Mouse (Mus musculus) A20 (cell line): ENCODE measurements at regions not wholly inside any gene's neighbourhood (a gene's known extent, or its start where the extent isn't known, plus 50 kb on each side); places are given as distances from the start of the nearest gene placed in this dataset.

Experiments
- DNase-seq: peaks from one replicate; pipeline ENCODE4 v3.0.0-alpha.2; 2011; ENCODE audit warnings: low read depth, low spot score

DNA sequence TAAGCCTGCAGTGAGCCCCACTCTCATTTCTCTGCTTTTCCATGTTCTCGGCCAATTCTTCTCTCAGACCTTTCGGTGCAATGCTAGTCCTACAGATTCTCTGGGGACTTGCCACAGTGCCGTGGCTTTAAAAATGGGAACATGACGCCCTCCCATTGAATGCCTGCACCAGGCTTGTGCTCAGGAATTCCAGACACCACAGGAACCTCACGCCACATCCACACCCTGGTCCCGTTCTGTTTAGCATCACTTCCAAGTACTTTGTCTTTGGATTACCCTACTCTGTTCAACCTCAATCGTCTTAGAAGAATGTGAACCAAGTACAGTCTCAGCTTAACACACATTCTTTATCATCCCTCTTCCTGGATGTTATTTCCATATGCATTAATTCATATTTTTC is 66.5 kb downstream of the Nabp1 start:
- DNase-seq: no peak

DNA sequence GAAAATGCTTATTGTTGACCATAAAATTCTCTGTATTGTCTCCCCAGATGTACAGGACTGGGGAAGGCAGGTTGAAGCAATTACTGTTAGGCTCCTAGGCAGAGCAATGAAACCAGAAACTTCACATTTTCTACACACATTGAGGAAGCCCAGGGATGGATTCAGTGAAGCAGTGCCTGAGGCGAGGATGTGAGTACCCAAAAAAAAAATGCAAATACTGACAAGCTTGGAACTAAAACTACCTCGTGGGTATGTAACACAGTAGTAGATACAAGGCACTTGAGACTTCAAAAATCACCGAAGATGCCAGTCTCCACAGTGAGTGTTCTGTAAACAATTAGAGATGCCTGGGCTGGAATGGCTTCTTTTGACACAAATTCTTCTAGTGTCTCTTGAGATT is 74.6 kb downstream of the Nabp1 start:
- DNase-seq: peak; percentile 32

DNA sequence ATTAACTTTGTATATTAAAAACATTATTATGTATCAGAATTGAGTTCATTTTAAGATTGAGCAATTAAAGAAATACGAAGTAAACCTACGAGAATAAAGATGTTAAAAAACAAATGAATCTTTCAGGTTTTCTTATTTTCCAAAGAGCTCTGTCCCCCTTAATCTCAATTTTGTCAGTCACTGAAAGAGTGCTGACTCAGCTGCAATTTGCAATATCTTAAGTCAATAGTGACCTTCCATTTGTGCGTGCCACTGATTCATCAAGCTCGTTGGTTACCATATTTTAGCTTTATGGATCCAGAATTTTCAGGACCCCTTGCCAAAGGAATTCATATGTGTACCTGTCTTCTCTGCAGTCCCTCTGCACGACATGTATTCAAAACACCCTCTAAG is 75.7 kb downstream of the Nabp1 start:
- DNase-seq: no peak

DNA sequence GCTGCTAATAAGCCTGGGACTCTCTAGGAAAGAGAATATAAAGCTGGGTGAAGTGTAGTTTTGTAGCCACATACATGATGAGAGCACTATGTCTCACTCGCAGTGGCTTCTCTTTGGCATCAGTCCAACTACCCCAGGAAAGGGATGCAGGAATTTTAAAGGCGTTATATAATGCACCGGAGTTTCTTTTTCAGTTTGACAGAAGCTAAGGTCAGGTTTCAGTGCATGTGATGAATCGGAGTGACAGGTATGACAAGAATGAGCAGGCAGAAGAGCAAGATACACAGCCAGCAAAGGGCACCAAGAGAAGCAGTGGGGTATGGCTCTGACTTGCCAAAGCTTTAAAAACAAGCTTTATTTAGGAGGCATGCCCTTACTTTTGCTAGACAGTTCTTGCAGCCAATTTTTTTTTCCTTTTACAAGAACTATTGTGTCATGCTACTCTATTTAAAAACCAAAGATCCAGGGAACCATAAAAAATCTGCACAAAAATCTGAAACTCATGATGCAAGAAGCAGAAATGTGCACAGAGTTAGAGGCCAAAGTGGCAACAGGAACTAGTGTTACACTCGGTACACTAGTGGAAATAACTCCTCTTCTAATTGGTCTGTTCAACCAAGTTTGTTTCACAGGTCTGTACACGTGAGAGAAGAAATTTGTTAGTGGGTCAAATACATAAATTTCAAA is 76.2 kb downstream of the Nabp1 start:
- DNase-seq: no peak

DNA sequence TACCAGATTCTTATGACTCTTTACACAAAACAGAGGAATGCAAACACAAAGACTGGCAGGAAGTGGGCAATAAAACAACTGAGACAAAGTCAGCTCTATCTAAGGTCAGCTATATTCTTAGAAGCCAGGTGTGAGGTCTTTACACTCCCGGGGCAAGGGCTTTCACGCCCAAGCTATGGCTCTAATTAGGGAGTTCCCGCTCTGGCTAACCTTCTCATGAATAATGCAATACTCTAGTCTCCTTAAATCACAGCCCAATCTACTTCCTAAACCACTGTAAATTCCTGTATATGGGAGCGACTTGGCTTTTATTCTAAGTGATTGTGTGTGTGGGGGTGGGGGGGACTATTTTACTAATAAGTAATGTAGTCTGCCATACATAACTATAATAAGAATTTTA is 77.7 kb downstream of the Nabp1 start:
- DNase-seq: peak; percentile 37

DNA sequence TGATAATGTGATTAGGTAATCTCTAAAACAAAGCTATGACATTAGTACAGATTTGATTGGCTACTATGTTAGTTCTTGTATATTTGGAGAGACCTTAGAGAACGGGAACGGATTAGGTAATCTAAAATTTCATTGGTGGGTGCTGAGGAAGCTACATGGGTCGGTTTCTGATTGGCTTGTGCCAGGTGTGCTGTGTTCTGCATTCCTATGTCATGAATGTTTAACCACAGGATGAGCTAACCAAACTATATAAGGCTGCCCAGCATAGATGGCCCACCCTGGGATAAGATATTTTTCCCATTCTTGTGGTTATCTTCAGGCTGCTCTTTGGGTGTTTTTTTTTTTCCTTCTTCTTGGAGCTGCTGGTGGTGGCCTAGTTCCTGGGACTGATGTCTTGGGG is 91.4 kb downstream of the Nabp1 start:
- no peak for DNase-seq

DNA sequence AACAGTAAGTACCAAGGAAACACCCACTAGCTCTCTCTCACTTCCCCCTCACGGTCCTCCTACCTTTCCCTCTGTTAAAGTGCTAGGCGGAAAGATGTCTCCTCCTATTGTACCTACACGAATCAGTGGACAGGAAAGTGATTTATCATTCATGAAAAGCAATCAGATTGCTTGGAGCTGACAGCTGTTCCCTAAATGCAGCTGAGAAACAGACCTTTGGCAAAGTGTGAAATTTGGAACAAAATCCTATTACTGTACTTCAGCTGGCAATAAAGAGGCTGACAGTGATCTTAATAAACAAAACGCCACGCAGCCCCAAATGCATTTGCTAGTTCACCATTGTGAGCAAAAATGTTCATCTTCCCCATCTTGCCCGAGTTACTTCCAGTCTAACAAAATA is 94.2 kb downstream of the Nabp1 start:
- no peak for DNase-seq

DNA sequence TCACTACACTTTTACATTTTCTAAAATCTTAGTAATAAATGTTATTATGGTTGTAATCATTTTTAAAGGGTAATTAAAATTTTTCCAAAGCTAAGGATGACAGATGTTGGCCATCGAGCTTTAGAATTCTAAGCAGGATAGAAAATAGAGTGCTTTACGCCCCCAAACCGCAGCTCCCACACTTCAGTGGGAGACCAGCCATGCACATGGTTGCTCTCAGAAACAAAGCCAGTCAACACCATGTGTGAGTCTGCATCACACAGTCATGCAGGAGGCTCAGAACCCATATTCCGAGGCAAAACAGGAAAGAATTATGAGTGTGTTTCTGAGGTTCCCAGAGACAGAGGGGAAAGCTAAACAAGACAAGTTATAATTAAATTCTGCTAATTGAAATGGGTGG is 91.3 kb downstream of the Cavin2 start:
- no peak for DNase-seq

DNA sequence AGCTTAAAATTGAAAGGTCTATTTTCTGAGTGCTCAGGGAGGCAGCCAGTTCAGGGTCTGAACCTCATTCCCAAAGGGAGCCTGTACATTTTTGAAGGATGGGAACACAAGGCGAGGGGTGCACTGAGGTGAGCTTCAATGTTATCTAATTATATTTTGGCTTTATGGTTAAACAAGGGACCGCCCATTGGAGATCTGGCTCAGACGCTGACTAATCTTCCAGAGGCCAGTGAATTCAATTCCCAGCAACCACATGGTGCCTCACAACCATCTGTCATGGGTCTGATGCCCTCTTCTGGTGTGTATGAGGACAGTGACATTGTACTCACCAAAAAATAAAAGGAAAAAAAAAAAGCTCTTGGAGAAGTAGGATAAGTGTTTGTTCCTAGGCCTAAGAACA is 78.7 kb downstream of the Cavin2 start:
- no peak for DNase-seq

DNA sequence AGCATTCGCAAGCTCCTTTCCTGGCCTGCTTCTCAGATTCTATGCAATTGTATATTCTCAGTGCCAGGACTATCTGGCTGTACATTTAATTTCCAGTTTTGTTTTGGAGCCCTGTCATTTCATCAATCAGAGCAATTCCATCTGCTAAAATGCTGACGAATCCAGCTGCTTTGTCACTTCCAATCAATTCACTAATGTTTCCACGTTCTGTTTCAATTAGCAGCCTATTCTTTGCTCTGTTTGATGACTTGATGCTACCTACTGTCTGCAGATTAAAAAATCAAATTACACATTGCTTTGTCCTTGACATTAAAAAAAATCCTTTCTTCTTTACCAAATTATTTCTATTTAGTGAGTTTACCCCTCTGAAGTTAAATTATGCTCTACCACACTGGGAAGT is 71.2 kb downstream of the Cavin2 start:
- no peak for DNase-seq
